Mouse (Mus musculus): ENCODE data around the gene Klk1b9. TPM values are rescaled to one million over a fixed set of nuclear protein-coding genes. Genes with fewer than 3 reads are reported as not detected.
"Not testable (repeated sequence)": the region's sequence is repeated elsewhere in the genome, so short reads cannot be mapped to it uniquely, and the experiment has no call there.

Gene Klk1b9
- not detected in 2 replicates for polyA plus RNA-seq (2015; fragmentation: Nextera tagmentation; extraction: Ambion mirVana)

DNA sequence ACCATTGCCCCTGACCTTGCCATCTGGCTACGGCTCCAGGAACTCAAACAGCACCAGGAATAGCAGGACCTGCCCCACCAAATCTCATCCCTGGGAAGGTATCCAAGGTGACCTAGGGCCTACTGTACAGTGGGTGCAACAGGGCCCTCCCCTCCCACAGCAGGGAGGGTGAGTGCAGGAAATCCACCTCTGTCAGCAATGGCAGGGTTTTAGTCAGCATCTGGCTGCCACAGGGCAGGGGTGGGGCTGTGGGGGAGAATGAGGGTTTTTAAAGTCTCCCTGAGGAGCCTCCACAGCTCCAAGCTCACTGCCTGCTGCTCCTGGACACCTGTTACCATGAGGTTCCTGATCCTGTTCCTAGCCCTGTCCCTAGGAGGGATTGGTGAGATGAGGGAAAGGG is at the start of gene Klk1b9:
Gene Klk1b9, plus strand, starts transcription at position 301 of the 400 bp plus-strand sequence.
- H3K4me3 ChIP-seq; H3K9me3 ChIP-seq (replicated peaks); H3K4me2 ChIP-seq; H3K36me3 ChIP-seq; H3K9ac ChIP-seq; H3K27ac ChIP-seq; H3K27me3 ChIP-seq; H3K4me1 ChIP-seq (replicated peaks); ATAC-seq (replicated peaks; ENCODE audit: insufficient number of reproducible peaks, insufficient read depth, low FRiP score, low read depth): not testable (repeated sequence)
- WGBS, result 56% methylated on average over 1 of the region's 1 CpGs

DNA sequence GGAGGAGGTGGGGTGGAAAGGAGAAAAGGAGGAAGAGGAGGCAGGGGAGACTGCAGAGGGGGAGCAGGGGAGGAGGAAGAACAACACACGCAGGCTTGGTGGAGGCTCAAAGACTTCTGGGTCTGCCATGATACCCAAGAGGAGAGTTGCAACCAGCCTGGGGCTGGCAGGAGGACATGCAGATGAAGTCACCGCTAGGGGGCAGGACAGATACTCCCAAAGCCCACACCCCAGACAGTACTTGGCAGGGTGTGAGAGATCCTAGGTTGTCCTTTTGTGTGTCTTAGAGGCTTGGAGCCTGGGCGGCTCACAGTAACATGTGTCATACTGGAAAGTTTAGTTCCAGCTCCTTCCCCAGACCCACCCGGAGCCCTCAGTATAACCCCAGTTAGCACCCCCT is 47.3 kb upstream of the Klk1b9 start:
- H3K27ac ChIP-seq, result no peak overlapping the region
- no peak overlapping the region for H3K4me3 ChIP-seq
- H3K4me2 ChIP-seq, result no peak overlapping the region
- no peak for ATAC-seq (replicated peaks; ENCODE audit: insufficient number of reproducible peaks, insufficient read depth, low FRiP score, low read depth)
- no peaks in the 10 kb centered on the region for H3K4me1 ChIP-seq (replicated peaks)
- H3K27me3 ChIP-seq, result no peaks in the 10 kb centered on the region
- no peak overlapping the region for H3K9ac ChIP-seq
- WGBS, result 39% methylated on average over 4 of the region's 4 CpGs
- no peaks in the 10 kb centered on the region for H3K36me3 ChIP-seq
- no peaks in the 10 kb centered on the region for H3K9me3 ChIP-seq (replicated peaks)

DNA sequence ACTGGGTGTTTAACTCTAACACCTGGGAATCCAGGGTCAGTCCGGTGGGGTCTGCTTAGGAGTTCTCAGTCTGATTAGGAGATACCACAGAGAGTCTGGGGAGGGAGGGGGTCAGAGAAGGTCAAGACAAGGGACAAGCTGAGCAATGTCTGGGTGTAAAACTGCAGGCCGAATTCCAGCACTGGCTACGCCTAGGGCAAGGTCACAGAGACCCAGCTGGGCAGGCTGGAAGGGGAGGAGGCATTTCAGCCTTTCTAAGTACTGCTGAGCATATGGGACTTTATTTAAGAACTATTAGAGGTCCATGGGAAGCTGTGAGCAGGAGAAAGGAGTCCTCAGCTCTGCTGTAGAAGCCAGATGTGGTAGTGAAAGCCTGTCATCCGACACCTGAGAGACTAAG is 43.5 kb upstream of the Klk1b9 start:
- ATAC-seq (replicated peaks; ENCODE audit: insufficient number of reproducible peaks, insufficient read depth, low FRiP score, low read depth), result no peak
- no peak overlapping the region for H3K4me3 ChIP-seq
- H3K4me2 ChIP-seq, result no peak overlapping the region
- H3K9me3 ChIP-seq (replicated peaks), result no peaks in the 10 kb centered on the region
- H3K36me3 ChIP-seq, result no peaks in the 10 kb centered on the region
- no peaks in the 10 kb centered on the region for H3K4me1 ChIP-seq (replicated peaks)
- H3K27me3 ChIP-seq, result no peaks in the 10 kb centered on the region
- 51% methylated on average over 4 of the region's 4 CpGs for WGBS
- no peak overlapping the region for H3K27ac ChIP-seq
- no peak overlapping the region for H3K9ac ChIP-seq

- Histone ChIP-seq H3K36me3 (no peaks in the 10 kb centered on the region), H3K4me1 (replicated peaks) (no peaks in the 10 kb centered on the region), H3K9me3 (replicated peaks) (no peaks in the 10 kb centered on the region), H3K4me3 (no peak within 1 kb of the TSS), H3K9ac (no peak within 1 kb of the TSS), H3K27me3 (no peaks in the 10 kb centered on the region), H3K27ac (no peak within 1 kb of the TSS), H3K4me2 (no peak within 1 kb of the TSS)
- ATAC-seq (replicated peaks; ENCODE audit: insufficient number of reproducible peaks, insufficient read depth, low FRiP score, low read depth), result no peak
- 81% methylated on average over 3 of the region's 3 CpGs for WGBS
Measured at GRCm38 (mm10) chr7:43933440-43933839, 42.4 kb upstream of the Klk1b9 start, which contains the start of gene Klk15. Gene Klk15, plus strand, starts transcription at chr7:43933740.

DNA sequence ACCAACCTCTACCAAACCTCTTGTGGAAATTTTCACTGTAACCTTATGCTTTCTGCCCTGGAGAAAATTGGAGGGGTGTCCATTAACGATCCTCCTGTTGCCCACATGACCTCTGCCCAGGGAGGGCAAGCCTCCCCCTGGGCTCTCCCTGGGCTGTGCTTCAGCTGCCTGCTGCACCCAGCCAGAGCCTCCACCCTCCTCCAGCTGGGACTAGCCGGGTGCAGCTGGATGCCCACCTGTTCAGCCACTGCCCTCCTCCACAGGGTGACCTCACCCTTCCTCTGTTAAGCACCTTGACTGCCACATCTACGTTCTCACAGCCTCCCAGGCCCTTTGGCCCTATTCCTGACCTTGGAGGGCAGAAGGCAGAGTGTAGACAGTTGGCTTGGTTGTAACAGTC is 41.1 kb upstream of the Klk1b9 start:
- ATAC-seq (replicated peaks; ENCODE audit: insufficient number of reproducible peaks, insufficient read depth, low FRiP score, low read depth), result no peak
- Histone ChIP-seq H3K4me1 (replicated peaks) (no peaks in the 10 kb centered on the region), H3K4me2 (no peak overlapping the region), H3K4me3 (no peak overlapping the region), H3K9ac (no peak overlapping the region), H3K9me3 (replicated peaks) (no peaks in the 10 kb centered on the region), H3K36me3 (no peaks in the 10 kb centered on the region), H3K27ac (no peak overlapping the region), H3K27me3 (no peaks in the 10 kb centered on the region)
- 51% methylated on average over 3 of the region's 3 CpGs for WGBS

DNA sequence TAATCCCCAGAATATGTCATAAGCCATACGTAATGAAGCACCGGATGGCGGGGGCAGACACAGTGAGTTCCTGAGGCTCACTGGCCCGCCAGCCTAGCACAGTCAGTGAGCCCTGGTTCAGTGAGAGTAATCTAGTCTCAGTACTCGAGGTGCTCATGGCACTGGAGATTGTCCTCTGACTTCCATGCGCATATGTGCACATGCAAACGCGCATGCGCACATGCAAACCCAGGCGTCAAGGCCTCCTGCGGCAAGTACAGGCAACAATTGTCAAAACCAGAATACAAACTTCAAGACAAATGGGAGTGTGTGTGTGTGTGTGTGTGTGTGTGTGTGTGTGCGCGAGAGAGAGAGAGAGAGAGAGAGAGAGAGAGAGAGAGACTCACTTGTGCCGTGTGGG is 39.3 kb upstream of the Klk1b9 start:
- H3K9ac ChIP-seq, result no peak overlapping the region
- no peaks in the 10 kb centered on the region for H3K27me3 ChIP-seq
- H3K4me2 ChIP-seq, result no peak overlapping the region
- H3K4me1 ChIP-seq (replicated peaks), result no peaks in the 10 kb centered on the region
- no peaks in the 10 kb centered on the region for H3K36me3 ChIP-seq
- H3K27ac ChIP-seq, result no peak overlapping the region
- 81% methylated on average over 14 of the region's 14 CpGs for WGBS
- ATAC-seq (replicated peaks; ENCODE audit: insufficient number of reproducible peaks, insufficient read depth, low FRiP score, low read depth), result no peak
- H3K4me3 ChIP-seq, result no peak overlapping the region
- no peaks in the 10 kb centered on the region for H3K9me3 ChIP-seq (replicated peaks)

DNA sequence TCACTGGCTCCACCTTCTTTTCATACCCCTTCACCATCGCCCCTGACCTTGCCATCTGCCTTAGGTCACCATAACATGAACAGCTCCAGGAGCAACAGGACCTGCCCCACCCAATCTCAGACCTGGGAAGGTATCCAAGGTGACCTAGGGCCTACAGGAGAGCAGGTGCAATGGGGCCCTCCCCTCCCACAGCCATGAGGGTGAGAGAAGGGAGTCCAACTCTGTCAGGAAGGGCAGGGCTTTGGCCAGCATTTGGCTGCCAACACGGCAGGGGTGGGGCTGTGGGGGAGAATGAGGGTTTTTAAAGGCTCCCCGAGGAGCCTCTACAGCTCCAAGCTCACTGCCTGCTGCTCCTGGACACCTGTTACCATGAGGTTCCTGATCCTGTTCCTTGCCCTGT is 33.6 kb upstream of the Klk1b9 start:
- not testable (repeated sequence) for H3K27me3 ChIP-seq; H3K9ac ChIP-seq; H3K27ac ChIP-seq; H3K36me3 ChIP-seq; H3K9me3 ChIP-seq (replicated peaks); H3K4me2 ChIP-seq; ATAC-seq (replicated peaks; ENCODE audit: insufficient number of reproducible peaks, insufficient read depth, low FRiP score, low read depth); H3K4me3 ChIP-seq; H3K4me1 ChIP-seq (replicated peaks)
- 66% methylated on average over 3 of the region's 3 CpGs for WGBS

DNA sequence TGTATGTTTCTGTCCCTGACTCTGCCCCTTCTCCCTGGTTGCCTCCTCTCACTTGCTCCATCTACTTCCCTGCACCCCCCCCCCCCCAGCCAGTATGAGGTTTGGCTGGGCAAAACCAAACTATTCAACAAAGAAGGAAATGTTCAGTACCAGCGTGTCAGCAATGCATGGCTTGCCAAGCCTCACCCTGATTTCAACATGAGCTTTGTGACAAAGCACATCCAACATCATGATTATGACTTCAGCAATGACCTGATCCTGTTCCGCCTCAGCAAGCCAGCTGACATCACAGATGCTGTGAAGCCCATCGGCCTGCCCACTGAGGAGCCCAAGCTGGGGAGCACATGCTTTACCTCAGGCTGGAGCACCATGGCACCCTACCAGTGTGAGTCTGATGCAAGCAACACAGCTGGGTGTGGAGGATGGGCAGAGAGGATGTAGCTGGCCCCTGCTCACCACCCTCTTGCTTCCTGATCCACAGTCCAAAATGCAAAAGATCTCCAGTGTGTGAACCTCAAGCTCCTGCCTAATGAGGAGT is 31.1 kb upstream of the Klk1b9 start:
- no peak overlapping the region for H3K27ac ChIP-seq

GRCm38 (mm10) chr7:43950364-43950763 is 25.5 kb upstream of the Klk1b9 start, which contains the start of gene Klk1b8:
Gene Klk1b8, plus strand, starts transcription at chr7:43950664.
- 70% methylated on average over 2 of the region's 2 CpGs for WGBS
- Histone ChIP-seq H3K4me2 (no peak within 1 kb of the TSS), H3K36me3 (no peaks in the 10 kb centered on the region), H3K27ac (no peak within 1 kb of the TSS), H3K9ac (no peak within 1 kb of the TSS), H3K9me3 (replicated peaks) (no peaks in the 10 kb centered on the region), H3K4me1 (replicated peaks) (no peaks in the 10 kb centered on the region), H3K4me3 (no peak within 1 kb of the TSS), H3K27me3 (no peaks in the 10 kb centered on the region)
- ATAC-seq (replicated peaks; ENCODE audit: insufficient number of reproducible peaks, insufficient read depth, low FRiP score, low read depth), result no peak

More for the DNA sequence above, 31.1 kb upstream of the Klk1b9 start:
- no peak overlapping the region for H3K9ac ChIP-seq
- no peak overlapping the region for H3K4me3 ChIP-seq
- no peaks in the 10 kb centered on the region for H3K36me3 ChIP-seq
- H3K4me1 ChIP-seq (replicated peaks), result no peaks in the 10 kb centered on the region
- no peak overlapping the region for H3K4me2 ChIP-seq
- 67% methylated on average over 3 of the region's 3 CpGs for WGBS
- H3K27me3 ChIP-seq, result no peaks in the 10 kb centered on the region
- ATAC-seq (replicated peaks; ENCODE audit: insufficient number of reproducible peaks, insufficient read depth, low FRiP score, low read depth), result no peak
- no peaks in the 10 kb centered on the region for H3K9me3 ChIP-seq (replicated peaks)

DNA sequence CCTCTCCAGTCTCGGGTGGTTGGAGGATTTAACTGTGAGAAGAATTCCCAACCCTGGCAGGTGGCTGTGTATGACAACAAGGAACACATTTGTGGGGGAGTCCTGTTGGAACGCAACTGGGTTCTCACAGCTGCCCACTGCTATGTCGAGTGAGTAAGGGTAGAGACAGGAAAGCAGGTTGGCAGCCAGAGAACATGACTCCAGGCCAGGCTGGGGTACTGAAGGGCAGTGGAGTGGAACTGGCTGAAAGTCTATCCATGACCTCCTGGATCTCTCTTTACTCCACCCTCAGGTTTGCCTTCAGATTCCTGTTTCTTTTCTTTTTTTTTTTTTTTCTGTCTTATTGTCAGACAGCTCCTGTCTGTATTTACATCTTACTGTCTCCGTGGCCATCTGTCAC is 23.2 kb upstream of the Klk1b9 start:
- H3K9me3 ChIP-seq (replicated peaks), result no peaks in the 10 kb centered on the region
- no peaks in the 10 kb centered on the region for H3K4me1 ChIP-seq (replicated peaks)
- H3K4me3 ChIP-seq, result no peak overlapping the region
- H3K27ac ChIP-seq, result no peak overlapping the region
- H3K9ac ChIP-seq, result no peak overlapping the region
- 58% methylated on average over 4 of the region's 4 CpGs for WGBS
- no peak overlapping the region for H3K4me2 ChIP-seq
- H3K36me3 ChIP-seq, result no peaks in the 10 kb centered on the region
- no peaks in the 10 kb centered on the region for H3K27me3 ChIP-seq
- no peak for ATAC-seq (replicated peaks; ENCODE audit: insufficient number of reproducible peaks, insufficient read depth, low FRiP score, low read depth)

GRCm38 (mm10) chr7:43966451-43966850 is 9.4 kb upstream of the Klk1b9 start, which contains the start of gene Klk1b1:
Gene Klk1b1, plus strand, starts transcription at chr7:43966751.
- H3K4me2 ChIP-seq, result no peak within 1 kb of the TSS
- ATAC-seq (replicated peaks; ENCODE audit: insufficient number of reproducible peaks, insufficient read depth, low FRiP score, low read depth), result no peak
- H3K27ac ChIP-seq, result no peak within 1 kb of the TSS
- H3K4me3 ChIP-seq, result no peak within 1 kb of the TSS
- WGBS, result 58% methylated on average over 3 of the region's 3 CpGs
- H3K36me3 ChIP-seq, result no peaks in the 10 kb centered on the region
- no peaks in the 10 kb centered on the region for H3K9me3 ChIP-seq (replicated peaks)
- H3K9ac ChIP-seq, result no peak within 1 kb of the TSS
- no peaks in the 10 kb centered on the region for H3K4me1 ChIP-seq (replicated peaks)
- no peaks in the 10 kb centered on the region for H3K27me3 ChIP-seq

DNA sequence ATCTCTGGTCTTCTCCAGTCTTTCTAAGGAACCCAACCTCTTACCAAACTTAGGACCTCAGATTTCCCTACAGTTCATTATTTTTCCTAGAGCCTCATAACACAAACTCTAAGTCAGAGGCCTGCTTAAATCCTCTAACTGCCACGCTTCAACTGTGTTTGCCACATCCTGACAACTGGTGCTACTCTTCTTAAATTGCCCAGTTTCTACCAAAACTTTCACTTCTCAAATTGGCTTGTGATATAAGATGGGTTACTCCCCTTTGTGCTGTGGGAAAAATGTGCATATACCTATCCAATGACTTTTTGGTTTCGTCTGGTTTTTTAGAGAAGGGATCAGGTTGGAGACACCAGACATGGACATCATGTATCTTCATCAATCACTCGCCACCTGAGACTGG is 8.8 kb upstream of the Klk1b9 start:
- 71% methylated on average over 3 of the region's 3 CpGs for WGBS
- H3K27ac ChIP-seq, result no peak overlapping the region
- no peak for ATAC-seq (replicated peaks; ENCODE audit: insufficient number of reproducible peaks, insufficient read depth, low FRiP score, low read depth)

More for the DNA sequence above, 8.8 kb upstream of the Klk1b9 start:
- Histone ChIP-seq H3K4me2 (no peak overlapping the region), H3K4me3 (no peak overlapping the region), H3K9me3 (replicated peaks) (no peaks in the 10 kb centered on the region), H3K9ac (no peak overlapping the region), H3K4me1 (replicated peaks) (no peaks in the 10 kb centered on the region), H3K36me3 (no peaks in the 10 kb centered on the region), H3K27me3 (no peaks in the 10 kb centered on the region)
